Mouse (Mus musculus) C2C12 (cell line): ENCODE data around the gene Ube2n.

ENCODE experiments used
- CTCF ChIP-seq: IDR thresholded peaks from one replicate; pipeline ENCODE4 v1.5.1; 2011; ENCODE audit not compliant: control insufficient read depth, insufficient read depth, insufficient read length
- FOSL1 ChIP-seq: IDR thresholded peaks from one replicate; pipeline ENCODE4 v1.8.0; 2011; ENCODE audit warnings: mild to moderate bottlenecking, low read length; ENCODE audit not compliant: poor library complexity, insufficient read depth, severe bottlenecking
- MAX ChIP-seq: IDR thresholded peaks from one replicate; pipeline ENCODE4 v1.6.1; 2011; ENCODE audit warnings: mild to moderate bottlenecking, control low read depth
- MYOD1 ChIP-seq: IDR thresholded peaks from one replicate; pipeline ENCODE4 v1.6.1; 2011; ENCODE audit warnings: low read depth; ENCODE audit not compliant: control insufficient read depth, insufficient read length
- MYOG ChIP-seq: IDR thresholded peaks from one replicate; pipeline ENCODE4 v1.6.1; 2011; ENCODE audit not compliant: control insufficient read depth, insufficient read length; ENCODE audit errors: extremely low read depth
- USF1 ChIP-seq: IDR thresholded peaks from one replicate; pipeline ENCODE4 v1.6.1; 2011; ENCODE audit warnings: low read depth, mild to moderate bottlenecking, control low read depth, moderate library complexity

- TF ChIP-seq CTCF (no peak), MYOD1 (no peak), MAX (no peak), USF1 (no peak), MYOG (no peak), FOSL1 (no peak)
Observed at GRCm38 (mm10) chr10:95508126-95508525, 6.8 kb upstream of the Ube2n start.
